Mouse (Mus musculus): Measurements from ENCODE around the gene Tspan12. TPM values are rescaled to one million over a fixed set of nuclear protein-coding genes. Genes with fewer than 3 reads are reported as not detected.
A peak's percentile ranks its signal among the peaks of the same experiment; 100 is the strongest.

The Tspan12 gene
- polyA plus RNA-seq, 1 experiment from 2014 or later: 69.6 TPM

DNA sequence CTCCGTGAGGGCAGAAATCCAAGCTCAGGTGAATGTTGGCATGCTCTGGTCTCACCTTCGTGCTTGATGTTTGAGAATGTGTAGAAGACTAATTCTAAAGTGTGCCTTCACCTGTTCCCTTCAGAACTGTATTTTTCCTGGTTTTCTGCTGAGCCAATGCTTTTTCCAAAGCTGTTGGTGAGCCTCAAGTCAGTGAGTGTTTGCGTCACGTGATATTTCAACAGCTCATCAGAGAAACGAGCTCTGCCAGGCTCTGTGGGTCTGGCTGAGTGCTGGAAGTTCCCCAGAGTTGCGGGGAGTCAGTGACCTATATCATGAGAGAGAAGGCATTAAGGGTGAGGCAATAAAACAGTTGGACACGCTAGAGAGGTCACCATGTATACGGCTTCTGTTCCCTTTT lies 29.0 kb downstream of the Tspan12 start:
- Histone ChIP-seq H3K4me3 (no peak overlapping the region), H3K27me3 (no peaks in the 10 kb centered on the region), H3K4me1 (replicated peaks) (no peaks in the 10 kb centered on the region), H3K36me3 (no peaks in the 10 kb centered on the region), H3K4me2 (no peak overlapping the region), H3K27ac (no peak overlapping the region), H3K9ac (no peak overlapping the region), H3K9me3 (no peaks in the 10 kb centered on the region)
- WGBS: 75% methylated on average over 8 of the region's 8 CpGs
- ATAC-seq (ENCODE audit: low FRiP score): no peak; the same call in 1 of the 2 replicates

DNA sequence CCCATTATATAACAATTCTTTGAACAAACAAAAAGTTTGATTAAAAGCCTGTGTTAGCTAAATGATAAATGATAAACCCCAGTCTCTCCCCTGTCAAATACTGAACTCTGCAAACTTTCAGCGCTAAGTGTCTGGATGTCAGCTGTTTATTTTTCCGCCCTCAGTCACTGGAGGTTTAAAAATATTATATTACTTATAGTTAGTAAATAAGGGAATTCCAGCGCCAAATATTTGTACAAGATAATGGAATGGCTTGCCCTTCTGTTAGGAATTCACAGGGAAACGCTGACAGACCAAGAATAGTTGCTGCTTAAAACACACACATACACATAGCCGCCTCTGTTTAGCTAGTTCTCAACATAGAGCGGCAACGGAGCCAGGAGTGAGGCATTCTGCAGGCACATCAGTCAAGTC lies 29.6 kb downstream of the Tspan12 start:
- no peak for ATAC-seq (ENCODE audit: low FRiP score)
- Histone ChIP-seq H3K27ac (no peak overlapping the region), H3K9me3 (no peaks in the 10 kb centered on the region)

DNA sequence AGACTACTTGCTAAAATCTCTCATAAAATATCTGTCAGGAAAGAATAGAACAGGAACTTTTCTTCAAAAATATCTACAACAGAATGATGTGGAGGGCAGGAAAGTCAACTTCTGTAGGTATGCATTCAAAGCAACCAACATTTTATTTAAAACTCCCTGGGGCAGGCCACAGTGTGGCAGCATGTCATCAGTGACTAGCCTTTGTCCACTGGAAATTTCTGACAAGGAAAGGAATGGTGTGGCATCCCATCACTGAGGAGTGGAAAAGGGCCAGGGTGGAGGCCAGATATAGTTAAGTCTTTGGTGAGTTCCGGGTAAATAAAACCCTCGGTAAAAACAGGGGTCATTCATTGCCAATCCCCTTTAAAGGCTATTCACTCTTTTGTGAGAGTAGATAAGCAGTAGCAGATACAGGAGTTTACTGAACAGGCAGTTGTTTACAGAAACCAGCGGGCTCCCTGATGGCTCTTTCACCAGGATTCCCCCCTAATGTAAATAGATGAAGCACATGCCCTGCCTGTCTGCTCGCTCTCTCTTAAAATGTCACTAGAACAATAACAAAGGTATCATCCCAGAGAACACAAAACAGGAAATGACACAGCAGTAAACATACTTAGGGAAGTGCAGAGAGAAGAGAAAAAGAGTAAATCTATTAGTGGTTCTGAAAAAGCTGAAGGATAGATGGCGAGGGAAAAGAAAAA lies 34.1 kb downstream of the Tspan12 start:
- Histone ChIP-seq H3K9me3 (no peaks in the 10 kb centered on the region), H3K9ac (no peak overlapping the region), H3K27me3 (no peaks in the 10 kb centered on the region), H3K4me2 (no peak overlapping the region), H3K36me3 (peaks cover 17% of the 10 kb centered on the region), H3K4me1 (replicated peaks) (no peaks in the 10 kb centered on the region), H3K27ac (no peak overlapping the region), H3K4me3 (no peak overlapping the region)
- no peak for ATAC-seq (ENCODE audit: low FRiP score)
- 32% methylated on average over 5 of the region's 5 CpGs for WGBS

More for the DNA sequence above, 29.6 kb downstream of the Tspan12 start:
- Histone ChIP-seq H3K4me1 (replicated peaks) (no peaks in the 10 kb centered on the region), H3K27me3 (no peaks in the 10 kb centered on the region), H3K4me3 (no peak overlapping the region), H3K9ac (no peak overlapping the region), H3K4me2 (no peak overlapping the region), H3K36me3 (no peaks in the 10 kb centered on the region)
- 83% methylated on average over 7 of the region's 7 CpGs for WGBS

DNA sequence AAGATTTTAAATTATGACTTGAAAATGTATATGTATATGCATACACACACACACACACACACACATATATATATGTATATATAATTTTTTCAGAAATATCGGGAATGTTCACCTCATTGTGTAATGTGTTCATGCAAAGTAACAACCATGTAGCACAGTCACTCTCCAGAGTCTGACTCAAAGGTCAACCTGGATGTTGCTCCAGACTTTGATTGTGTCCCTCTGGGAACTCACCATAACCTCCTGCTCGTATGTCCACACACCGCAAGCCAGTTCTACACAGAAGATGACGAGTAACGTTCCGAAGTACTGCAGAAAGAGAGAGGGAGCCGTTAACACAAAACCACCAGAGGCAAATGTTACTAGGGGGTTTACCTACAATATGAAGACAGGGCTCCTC lies 46.3 kb downstream of the Tspan12 start:
- WGBS: 93% methylated on average over 7 of the region's 7 CpGs
- Histone ChIP-seq H3K9ac (no peak overlapping the region), H3K27ac (no peak overlapping the region), H3K9me3 (no peaks in the 10 kb centered on the region), H3K4me2 (no peak overlapping the region), H3K36me3 (peaks cover 10% of the 10 kb centered on the region), H3K4me1 (replicated peaks) (no peaks in the 10 kb centered on the region), H3K27me3 (no peaks in the 10 kb centered on the region), H3K4me3 (no peak overlapping the region)
- no peak for ATAC-seq (ENCODE audit: low FRiP score)

DNA sequence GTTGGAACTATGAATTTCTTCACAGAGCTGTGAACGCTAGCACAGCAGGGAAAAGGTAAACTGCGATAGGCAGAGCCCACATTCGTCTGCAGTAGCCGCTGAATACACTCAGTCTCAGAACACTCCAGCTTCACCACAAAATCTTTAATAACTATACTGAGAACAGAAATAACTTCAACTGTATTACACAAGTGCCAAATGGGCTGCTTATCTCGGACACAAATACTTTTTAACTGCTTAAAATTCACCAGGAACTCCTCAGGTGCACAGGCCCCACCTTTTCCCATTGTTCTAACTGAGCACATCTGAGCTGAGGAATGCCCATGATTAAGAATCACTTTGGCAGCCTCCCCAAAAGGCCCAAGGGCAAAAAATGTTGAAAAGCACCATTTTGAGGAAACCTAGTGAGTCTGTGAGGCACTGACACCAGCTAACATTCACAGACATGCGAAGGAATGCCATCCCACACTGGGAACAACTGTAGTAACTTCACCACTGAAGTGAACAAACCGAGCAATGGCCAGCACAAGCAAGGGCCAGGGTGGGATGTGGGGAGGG lies 47.2 kb downstream of the Tspan12 start:
- Histone ChIP-seq H3K36me3 (peaks cover 14% of the 10 kb centered on the region), H3K4me3 (no peak overlapping the region), H3K4me2 (no peak overlapping the region), H3K27me3 (no peaks in the 10 kb centered on the region), H3K9me3 (no peaks in the 10 kb centered on the region), H3K27ac (no peak overlapping the region), H3K4me1 (replicated peaks) (no peaks in the 10 kb centered on the region), H3K9ac (no peak overlapping the region)
- ATAC-seq (ENCODE audit: low FRiP score): no peak
- 74% methylated on average over 7 of the region's 7 CpGs for WGBS

DNA sequence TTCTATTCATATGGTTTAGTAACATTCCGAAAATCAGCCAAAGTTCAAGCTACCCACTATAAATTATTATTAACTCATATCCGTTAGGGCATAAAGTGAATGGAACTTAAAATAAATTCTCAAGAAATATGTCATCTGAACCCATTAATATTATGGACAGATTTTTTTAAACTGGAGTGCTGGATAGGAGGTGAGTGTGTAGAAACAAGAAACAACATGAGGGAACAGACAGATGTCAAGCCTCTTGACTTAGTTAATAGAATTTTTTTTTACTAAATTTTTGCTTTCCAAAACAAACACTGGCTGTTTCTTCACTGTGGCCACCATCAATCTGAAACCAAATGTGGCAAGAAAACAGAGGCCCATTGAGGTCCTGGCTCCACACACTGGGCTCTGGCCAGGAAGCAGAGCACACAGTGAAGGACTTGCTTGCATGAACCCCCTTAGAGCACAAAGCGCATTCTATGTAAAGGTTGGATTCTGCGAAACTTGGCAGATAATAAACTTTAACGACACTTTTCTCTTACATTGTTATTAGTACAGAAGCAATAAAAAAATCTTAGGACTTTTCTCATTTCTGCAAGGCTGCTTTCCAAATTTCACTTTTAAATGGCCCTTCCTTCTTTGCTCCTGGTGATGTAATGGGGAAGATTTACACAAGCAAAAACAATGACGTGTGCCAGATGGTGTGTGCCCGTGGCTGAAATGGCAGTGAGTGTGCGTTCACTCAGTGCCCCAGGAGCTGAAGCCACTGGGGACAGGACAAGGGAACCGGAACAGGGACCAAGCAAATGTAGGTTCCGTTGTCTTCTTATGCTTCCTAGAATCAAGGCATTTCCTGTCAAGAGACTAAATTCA lies 48.6 kb downstream of the Tspan12 start:
- H3K4me1 ChIP-seq (replicated peaks): no peaks in the 10 kb centered on the region
- no peaks in the 10 kb centered on the region for H3K9me3 ChIP-seq
- no peak overlapping the region for H3K4me2 ChIP-seq
- no peak overlapping the region for H3K4me3 ChIP-seq
- H3K27ac ChIP-seq: no peak overlapping the region
- H3K36me3 ChIP-seq: peaks cover 20% of the 10 kb centered on the region
- 77% methylated on average over 10 of the region's 10 CpGs for WGBS
- H3K9ac ChIP-seq: no peak overlapping the region
- no peak for ATAC-seq (ENCODE audit: low FRiP score)
- H3K27me3 ChIP-seq: no peaks in the 10 kb centered on the region

DNA sequence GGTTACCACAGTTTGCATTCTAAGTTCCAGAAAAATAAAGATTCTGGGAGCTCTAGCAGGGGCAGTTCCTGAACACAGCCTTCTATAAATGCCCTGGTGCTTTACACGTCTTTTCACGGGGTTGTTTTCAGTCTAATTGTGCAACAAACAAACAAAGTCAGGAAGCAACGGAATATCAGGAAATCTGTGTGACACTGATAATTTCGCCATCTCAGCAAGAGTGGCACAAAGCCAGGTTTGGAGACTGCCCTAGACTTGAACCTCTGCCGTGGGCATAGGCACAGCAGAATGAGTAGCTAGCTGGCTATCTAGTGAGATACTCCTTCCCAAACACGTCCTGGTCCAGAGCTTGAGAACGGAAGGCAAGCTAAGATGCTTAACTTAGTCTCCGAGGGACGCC lies 53.7 kb downstream of the Tspan12 start:
- H3K4me1 ChIP-seq (replicated peaks): no peaks in the 10 kb centered on the region
- no peaks in the 10 kb centered on the region for H3K27me3 ChIP-seq

DNA sequence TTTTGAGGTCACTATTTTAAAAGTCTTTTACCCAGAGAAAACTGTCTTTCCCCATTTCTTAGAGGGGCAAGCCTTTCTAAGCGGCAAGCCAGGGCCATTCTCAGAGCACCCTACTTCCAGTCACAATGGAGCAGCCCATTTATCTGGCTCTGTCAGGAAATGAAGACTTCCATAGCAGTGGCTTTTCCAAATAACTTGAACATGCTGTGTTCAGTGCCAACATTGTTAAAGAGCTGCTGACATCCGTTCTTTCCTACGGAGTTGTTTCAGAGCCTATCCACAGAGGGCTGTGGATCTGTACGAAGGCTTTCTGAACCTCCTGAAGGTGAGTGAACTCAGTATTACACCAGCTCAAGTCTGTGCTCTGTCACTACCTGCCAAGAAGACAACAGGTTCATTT lies 55.2 kb downstream of the Tspan12 start:
- Histone ChIP-seq H3K4me3 (no peak overlapping the region), H3K4me2 (no peak overlapping the region), H3K27ac (no peak overlapping the region), H3K27me3 (no peaks in the 10 kb centered on the region), H3K4me1 (replicated peaks) (no peaks in the 10 kb centered on the region), H3K9me3 (no peaks in the 10 kb centered on the region), H3K9ac (no peak overlapping the region), H3K36me3 (peaks cover 19% of the 10 kb centered on the region)
- ATAC-seq (ENCODE audit: low FRiP score): no peak
- WGBS: 87% methylated on average over 4 of the region's 4 CpGs

More for the DNA sequence above, 53.7 kb downstream of the Tspan12 start:
- Histone ChIP-seq H3K27ac (no peak overlapping the region), H3K36me3 (peaks cover 19% of the 10 kb centered on the region), H3K9ac (no peak overlapping the region), H3K9me3 (no peaks in the 10 kb centered on the region), H3K4me3 (no peak overlapping the region), H3K4me2 (no peak overlapping the region)
- no peak for ATAC-seq (ENCODE audit: low FRiP score)
- WGBS: 90% methylated on average over 9 of the region's 9 CpGs

DNA sequence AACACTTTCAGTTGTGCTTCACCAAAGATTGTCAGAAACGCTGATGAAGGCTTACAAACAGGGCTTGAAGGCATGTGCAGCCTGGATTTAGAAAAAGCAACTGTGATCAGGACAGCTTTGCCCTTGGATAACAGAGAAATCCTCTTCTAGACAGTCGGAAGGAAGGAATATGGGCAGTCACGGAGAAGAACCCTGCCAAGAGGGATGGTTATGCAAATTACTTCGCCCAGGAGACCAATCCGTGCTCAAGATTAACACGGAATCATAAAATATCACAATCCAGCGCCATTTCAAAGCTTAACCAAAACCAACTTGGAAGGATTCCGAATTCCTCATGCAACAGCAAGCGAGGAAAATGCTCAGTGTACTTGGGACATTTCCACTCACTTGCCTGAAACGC lies 55.9 kb downstream of the Tspan12 start:
- ATAC-seq (ENCODE audit: low FRiP score): no peak
- Histone ChIP-seq H3K4me2 (no peak overlapping the region), H3K9me3 (no peaks in the 10 kb centered on the region), H3K9ac (no peak overlapping the region), H3K27me3 (no peaks in the 10 kb centered on the region), H3K36me3 (peaks cover 19% of the 10 kb centered on the region), H3K4me3 (no peak overlapping the region), H3K27ac (no peak overlapping the region), H3K4me1 (replicated peaks) (no peaks in the 10 kb centered on the region)
- 90% methylated on average over 10 of the region's 10 CpGs for WGBS

DNA sequence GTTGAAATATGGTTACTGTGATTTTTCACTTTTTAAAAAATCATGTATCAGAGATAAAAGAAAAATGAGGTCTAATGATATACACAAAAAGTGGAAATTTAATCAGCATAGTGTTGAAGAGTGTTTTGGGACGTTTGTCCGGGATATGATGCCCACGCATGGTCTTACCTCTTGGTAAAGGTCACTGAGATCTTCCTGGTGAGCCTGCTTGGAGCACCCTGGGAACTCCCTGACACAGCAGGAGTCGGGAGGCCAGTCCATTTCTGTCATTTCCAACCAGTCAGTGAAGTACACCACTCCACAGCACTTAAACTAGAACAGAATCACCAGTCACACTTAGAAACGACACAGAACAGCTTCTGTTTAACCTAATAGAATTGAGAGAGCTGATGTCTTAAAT lies 56.9 kb downstream of the Tspan12 start:
- H3K9me3 ChIP-seq: no peaks in the 10 kb centered on the region
- 88% methylated on average over 5 of the region's 5 CpGs for WGBS
- H3K4me3 ChIP-seq: no peak overlapping the region
- ATAC-seq (ENCODE audit: low FRiP score): no peak
- no peaks in the 10 kb centered on the region for H3K27me3 ChIP-seq
- H3K36me3 ChIP-seq: peaks cover 15% of the 10 kb centered on the region; the same call in 1 of the 2 replicates
- no peak overlapping the region for H3K27ac ChIP-seq
- no peak overlapping the region for H3K4me2 ChIP-seq
- no peaks in the 10 kb centered on the region for H3K4me1 ChIP-seq (replicated peaks)
- no peak overlapping the region for H3K9ac ChIP-seq

DNA sequence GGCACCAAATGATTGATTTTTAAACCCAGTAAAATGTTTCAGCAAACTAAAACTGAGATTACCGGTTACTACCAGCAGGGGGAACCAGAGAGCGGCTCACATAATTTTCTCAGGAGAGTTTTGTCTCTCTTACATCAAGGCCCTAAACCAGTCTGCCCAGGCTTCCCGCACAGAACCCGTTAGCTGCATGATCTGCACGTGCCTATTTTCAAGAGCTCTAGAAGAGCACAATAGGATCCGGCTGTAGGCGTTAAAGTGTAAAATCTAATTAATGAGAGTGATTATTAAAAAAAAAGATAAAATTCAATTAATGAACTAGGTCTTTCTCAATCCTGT lies 57.3 kb downstream of the Tspan12 start:
- H3K4me3 ChIP-seq: no peak overlapping the region
- H3K4me2 ChIP-seq: no peak overlapping the region
- peaks cover 15% of the 10 kb centered on the region; the same call in 1 of the 2 replicates for H3K36me3 ChIP-seq
- no peak overlapping the region for H3K27ac ChIP-seq
- no peaks in the 10 kb centered on the region for H3K27me3 ChIP-seq
- no peaks in the 10 kb centered on the region for H3K4me1 ChIP-seq (replicated peaks)
- 8% methylated on average over 7 of the region's 7 CpGs for WGBS
- H3K9ac ChIP-seq: no peak overlapping the region
- peak; percentile 87 for ATAC-seq (ENCODE audit: low FRiP score)
- H3K9me3 ChIP-seq: no peaks in the 10 kb centered on the region

DNA sequence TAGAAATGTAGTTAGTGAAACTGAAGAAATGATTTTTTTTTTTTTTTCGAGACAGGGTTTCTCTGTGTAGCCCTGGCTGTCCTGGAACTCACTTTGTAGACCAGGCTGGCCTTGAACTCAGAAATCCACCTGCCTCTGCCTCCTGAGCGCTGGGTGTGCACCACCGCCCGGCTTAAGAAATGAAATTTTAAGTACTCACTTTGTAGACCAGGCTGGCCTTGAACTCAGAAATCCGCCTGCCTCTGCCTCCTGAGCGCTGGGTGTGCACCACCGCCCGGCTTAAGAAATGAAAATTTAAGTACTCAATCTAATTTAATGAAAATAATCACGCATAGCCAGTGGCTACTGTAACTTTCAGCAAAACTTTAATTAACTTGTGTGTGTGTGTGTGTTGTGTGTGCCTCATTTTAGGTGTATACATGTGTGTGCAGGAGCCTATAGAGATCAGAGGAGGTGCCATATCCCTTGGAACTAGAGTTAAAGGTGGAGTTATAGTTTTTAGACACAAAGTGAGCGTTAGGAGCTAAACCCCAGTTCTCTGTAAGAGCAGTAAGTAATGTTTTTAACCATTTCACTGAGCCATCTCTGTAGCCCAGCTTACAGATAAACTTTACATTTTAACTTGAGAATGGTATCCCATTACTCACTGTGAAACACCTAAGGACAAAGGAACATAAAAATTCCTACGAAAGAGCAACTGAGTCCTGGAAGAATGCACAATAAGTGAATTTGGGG lies 57.8 kb downstream of the Tspan12 start:
- H3K27me3 ChIP-seq: no peaks in the 10 kb centered on the region
- no peak overlapping the region for H3K9ac ChIP-seq
- no peak overlapping the region for H3K4me3 ChIP-seq
- no peaks in the 10 kb centered on the region for H3K4me1 ChIP-seq (replicated peaks)
- peaks cover 15% of the 10 kb centered on the region; the same call in 1 of the 2 replicates for H3K36me3 ChIP-seq
- peak; percentile 45; the same call in 1 of the 2 replicates for ATAC-seq (ENCODE audit: low FRiP score)
- H3K9me3 ChIP-seq: no peaks in the 10 kb centered on the region
- WGBS: 82% methylated on average over 11 of the region's 11 CpGs
- H3K27ac ChIP-seq: no peak overlapping the region
- H3K4me2 ChIP-seq: no peak overlapping the region

All from hindbrain, embryonic 13.5 days (tissue).